Mouse (Mus musculus): ENCODE data around the gene Shisal1. TPM values are rescaled to one million over a fixed set of nuclear protein-coding genes. Genes with fewer than 3 reads are reported as not detected.

The Shisal1 gene
- total RNA-seq, 2 experiments from 2014 or later: 2.7 to 5.0 TPM

DNA sequence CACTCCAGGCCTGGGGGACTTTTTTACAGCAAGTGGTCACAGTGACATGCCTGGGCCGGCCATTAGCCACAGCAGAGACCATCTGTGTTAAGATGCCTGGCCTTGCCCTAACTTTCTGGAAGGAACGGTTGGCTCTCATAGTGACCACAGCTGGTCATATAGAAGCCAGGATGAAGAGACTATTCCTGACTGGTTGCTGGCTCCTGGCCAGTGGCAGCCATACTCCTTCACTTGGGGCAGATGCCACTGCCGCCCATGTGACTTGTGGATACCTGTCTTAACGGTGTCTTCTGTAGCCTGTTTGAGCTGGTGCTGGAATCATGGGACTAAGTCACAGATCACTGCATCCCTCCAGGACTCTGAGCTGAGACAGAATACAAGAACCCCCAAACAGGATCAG is 54.8 kb downstream of the Shisal1 start:
- intact Hi-C loops (cut with DNase I; ENCODE audit: low total_unique reads): no loop called here
- DNase-seq: no peak

DNA sequence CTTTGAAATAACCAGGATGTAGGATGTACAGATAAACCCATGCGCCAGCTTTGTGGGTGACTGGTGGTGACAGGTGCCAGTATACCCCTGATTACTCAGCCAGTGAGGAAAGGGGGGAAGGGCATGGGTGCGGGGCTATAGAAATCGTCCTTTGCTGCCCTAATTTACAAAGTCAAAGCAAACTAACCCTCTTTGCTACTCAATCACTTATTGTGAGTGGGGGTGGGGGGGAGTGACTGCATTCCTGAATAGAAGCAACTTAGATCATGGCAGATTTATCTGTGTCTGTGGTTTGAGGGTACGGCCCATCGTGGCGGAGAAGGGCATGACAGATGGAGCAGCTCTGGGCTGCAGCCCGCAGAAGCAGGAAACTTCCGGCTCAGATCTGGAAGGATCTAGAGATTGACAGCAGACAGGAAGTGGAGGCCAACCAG is 58.2 kb downstream of the Shisal1 start:
- no peak for DNase-seq
- intact Hi-C loops (cut with DNase I; ENCODE audit: low total_unique reads): no loop called here

DNA sequence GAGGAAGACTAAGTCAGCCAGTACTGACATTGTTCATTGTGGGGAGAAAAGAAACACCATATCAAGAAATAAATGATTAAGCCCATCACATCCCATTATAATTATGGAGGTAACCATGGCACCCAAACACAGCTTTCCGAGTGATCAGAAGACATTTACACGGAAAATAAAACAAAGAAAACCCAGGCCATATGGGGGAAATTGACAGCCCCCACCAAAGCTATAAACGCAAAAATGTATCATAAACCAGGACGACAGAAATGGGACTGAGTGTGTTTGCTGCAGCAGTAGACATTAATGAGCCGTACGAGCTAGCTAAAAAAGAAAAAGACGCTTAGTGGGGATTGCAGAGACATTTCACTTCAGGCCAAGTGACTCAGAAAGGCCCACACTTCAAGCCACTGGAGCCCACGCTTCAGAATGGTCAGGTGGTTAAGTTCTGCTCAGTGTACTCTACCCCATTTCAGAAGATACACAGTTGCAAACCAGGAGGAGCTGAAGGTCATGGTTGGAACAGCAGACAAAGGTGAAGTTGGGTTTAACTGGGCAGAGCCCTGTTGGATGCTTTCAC is 60.8 kb downstream of the Shisal1 start:
- no peak for DNase-seq
- intact Hi-C loops (cut with DNase I; ENCODE audit: low total_unique reads): no loop called here

GRCm38 (mm10) chr15:84384066-84384465 is 62.8 kb downstream of the Shisal1 start:
- DNase-seq: no peak
- intact Hi-C loops (cut with DNase I; ENCODE audit: low total_unique reads): no loop called here

- intact Hi-C loops (cut with DNase I; ENCODE audit: low total_unique reads): no loop called here
- no peak for DNase-seq
These were observed 66.7 kb downstream of the Shisal1 start for GRCm38 (mm10) chr15:84380181-84380580.

- no peak for DNase-seq
- intact Hi-C loops (cut with DNase I; ENCODE audit: low total_unique reads): no loop called here
These were observed 68.2 kb downstream of the Shisal1 start for GRCm38 (mm10) chr15:84378734-84379133.

DNA sequence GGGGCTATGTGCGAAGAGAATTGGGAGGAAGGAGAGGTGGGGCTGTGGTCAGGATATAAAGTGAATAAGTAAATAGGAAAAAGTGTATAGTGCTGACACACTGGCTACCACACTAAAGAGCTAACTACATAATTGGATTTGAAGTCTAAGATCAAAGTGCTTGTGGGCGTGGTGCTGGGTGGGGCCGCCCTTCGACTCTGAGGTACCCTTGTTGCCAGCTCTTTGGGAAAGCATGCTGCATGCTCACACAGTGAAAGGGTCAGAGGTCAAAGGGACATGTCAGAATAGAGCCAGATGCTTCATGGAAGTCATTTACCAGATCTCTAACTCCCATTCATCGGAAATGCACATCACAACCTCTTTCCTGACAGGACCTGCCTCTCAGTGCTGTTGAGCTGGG is 74.1 kb downstream of the Shisal1 start:
- DNase-seq: no peak
- intact Hi-C loops (cut with DNase I; ENCODE audit: low total_unique reads): no loop called here

DNA sequence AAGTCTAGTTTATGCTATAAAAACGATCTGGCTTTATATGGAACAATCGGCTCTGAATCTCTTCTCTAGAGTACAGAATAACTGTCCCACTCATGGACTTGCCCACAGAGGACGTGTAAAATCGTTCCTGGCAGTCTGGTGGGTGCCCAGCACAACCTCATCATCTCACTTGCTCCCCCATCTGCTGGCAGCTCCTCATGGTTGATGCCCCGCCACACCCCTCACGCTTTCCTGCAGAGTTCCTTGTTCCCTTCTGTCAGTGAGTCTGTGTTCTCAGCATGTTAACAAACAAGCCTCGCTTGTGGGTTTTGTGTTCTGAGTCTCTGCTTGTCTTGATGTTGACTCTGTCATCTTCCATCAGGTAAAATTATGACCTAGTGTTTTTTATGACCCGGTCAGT is 79.5 kb downstream of the Shisal1 start:
- intact Hi-C loops (cut with DNase I; ENCODE audit: low total_unique reads): no loop called here
- no peak for DNase-seq

DNA sequence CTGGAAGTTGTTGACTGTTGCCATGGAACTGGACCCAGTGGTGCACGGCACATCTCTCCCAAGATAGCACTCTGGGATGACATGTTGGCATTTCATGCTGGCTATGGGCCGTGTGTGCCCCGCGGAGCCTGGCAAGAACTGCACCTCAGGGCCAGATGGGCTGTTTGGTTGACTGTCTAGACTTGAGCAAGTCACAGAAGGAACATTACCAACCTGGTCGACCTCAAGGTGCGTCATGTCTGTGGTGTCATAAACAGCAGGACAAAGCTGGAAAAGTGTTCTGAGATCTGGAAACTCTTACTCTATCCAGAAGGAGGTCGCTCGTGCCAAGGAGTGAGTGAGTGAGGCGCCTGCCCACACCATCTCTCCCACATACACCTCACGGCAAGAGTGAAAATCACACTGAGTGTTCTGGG is 80.3 kb downstream of the Shisal1 start:
- DNase-seq: peak; percentile 25
- intact Hi-C loops (cut with DNase I; ENCODE audit: low total_unique reads): no loop called here

DNA sequence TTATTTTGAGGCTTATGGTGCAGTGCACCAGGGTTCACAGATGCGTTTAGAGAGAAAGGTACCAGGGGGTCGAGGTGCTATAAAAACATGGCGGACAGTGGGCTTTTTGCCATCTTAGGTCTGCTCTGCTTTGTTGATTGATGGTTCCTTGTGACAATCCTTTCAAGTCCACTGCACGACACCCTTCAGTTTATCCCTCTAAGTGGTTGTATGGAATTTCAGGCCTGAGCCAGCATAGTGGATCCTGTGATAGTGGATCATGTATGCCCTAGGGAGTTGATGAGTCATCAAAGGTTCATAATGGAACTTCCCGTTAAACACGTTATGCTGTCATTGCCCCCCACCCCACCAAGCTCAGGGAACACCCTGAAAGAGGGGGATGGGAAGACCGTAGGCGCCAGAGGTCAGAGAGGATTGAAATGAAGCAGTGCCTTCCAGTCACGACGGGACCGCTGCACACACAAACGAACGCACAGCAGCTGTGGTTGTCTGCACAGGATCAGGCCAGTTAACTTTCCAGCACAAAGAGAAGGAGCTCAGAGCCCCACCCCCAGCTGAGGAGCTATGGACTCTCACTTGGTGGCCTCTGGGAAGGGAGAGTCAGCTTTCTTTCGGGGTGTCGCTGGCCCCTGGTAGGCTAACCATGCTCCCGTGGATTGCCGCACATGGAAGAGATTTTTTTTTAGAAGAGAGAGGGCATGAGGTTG is 81.1 kb downstream of the Shisal1 start:
- intact Hi-C loops (cut with DNase I; ENCODE audit: low total_unique reads): no loop called here
- no peak for DNase-seq

DNA sequence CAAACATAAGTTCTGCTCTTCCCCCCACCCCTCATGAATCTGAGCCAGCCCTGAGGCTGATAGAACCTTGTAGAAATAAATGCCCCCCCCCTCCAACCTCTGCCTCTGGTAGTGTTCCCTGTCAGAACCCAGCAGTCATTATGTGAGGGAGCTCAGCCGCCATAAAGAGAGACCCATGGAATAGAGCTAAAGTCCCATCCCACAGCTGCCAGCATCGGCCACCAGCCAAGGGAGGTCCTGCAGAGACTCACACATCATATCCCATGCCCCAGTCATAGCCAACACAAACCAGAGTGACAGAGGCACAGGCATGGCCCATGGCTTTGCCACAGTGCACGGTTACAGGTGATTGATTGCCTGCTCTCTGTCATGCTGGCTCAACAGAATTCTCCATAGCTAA is 82.2 kb downstream of the Shisal1 start:
- intact Hi-C loops (cut with DNase I; ENCODE audit: low total_unique reads): no loop called here
- DNase-seq: no peak

DNA sequence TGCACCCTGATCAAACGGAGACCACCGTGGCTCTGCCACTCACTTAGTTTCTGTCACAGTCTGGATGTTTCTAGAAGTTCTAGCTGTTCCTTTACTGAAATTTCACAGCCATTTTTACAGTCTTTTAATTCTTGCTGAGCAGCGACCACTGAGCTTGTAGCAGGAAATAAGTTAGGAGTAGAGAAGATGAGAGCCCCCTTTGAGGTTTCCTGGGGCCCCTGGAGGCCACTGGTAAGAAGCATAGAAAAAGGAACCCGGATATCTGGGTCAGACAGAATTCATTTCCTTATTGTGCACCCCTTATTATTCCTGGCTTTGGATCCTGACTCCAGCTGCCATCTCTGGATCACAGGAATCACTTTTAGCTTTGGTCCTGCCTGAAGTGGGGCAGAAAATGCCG is 91.8 kb downstream of the Shisal1 start:
- intact Hi-C loops (cut with DNase I; ENCODE audit: low total_unique reads): no loop called here
- DNase-seq: no peak

- DNase-seq: no peak
- intact Hi-C loops (cut with DNase I; ENCODE audit: low total_unique reads): no loop called here
These were observed 94.7 kb downstream of the Shisal1 start for GRCm38 (mm10) chr15:84351915-84352844.

DNA sequence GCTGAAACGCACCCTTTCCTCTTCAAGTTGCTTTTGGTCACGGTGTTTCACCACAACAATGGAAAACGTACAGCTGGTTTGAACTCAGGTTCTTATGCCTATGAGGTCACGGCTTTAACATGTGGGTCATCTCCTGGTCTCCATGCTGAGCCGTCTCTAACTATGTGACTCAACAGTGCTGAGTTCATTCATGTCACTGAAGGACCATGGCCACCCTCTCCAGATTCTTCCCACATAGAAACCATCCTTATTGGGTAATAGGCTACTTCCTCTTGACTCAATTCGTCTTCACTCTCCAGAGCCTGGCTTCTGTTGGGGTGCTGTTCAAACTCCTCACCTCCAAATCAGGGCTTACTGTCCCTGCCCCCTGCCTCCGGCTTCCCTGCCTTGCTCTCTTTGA is 95.6 kb downstream of the Shisal1 start:
- intact Hi-C loops (cut with DNase I; ENCODE audit: low total_unique reads): no loop called here
- no peak for DNase-seq

GRCm38 (mm10) chr15:84349915-84350738 is 96.8 kb downstream of the Shisal1 start:
- intact Hi-C loops (cut with DNase I; ENCODE audit: low total_unique reads): no loop called here
- DNase-seq: no peak

DNA sequence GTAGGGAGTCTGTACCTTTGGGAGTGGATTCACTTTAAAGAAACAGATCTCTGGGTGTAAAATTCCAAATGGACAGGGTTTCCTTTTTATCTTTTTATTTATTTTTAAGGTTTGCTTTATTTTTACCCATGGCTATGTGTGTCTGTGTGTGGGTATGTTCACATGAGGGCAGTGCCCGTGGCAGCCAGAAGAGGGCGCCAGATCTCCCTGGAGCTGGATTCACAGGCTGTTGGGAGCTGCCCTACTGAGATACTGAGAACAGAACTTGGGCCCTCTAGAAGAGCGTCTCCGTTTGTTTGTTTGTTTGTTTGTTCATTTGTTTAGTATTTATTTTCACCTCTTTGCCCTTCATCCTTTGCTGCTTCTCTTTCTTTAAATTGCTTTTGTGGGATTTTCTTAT is 98.1 kb downstream of the Shisal1 start:
- no peak for DNase-seq
- intact Hi-C loops (cut with DNase I; ENCODE audit: low total_unique reads): no loop called here

GRCm38 (mm10) chr15:84340926-84341325 is 106.0 kb downstream of the Shisal1 start:
- intact Hi-C loops (cut with DNase I; ENCODE audit: low total_unique reads): no loop called here
- DNase-seq: no peak

DNA sequence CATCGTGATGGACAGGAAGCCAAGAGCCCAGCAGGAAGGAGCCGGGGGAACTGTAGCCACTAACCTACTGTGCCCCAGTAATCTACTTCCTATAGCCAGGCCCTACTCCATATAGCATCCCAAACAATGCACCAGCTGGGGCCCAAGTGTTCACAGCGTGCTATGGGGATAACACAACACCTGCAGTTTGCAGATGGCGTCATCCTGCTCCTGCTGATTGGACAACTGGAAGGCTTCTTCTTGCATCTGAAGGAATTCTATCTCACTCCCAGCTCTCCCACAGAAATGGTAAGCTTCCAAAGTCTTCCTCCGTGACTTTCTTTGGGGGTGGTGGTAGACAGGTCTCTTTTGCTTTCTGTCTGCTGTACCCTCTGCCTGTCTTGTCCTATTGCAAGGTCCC is 109.3 kb downstream of the Shisal1 start:
- no peak for DNase-seq
- intact Hi-C loops (cut with DNase I; ENCODE audit: low total_unique reads): no loop called here

DNA sequence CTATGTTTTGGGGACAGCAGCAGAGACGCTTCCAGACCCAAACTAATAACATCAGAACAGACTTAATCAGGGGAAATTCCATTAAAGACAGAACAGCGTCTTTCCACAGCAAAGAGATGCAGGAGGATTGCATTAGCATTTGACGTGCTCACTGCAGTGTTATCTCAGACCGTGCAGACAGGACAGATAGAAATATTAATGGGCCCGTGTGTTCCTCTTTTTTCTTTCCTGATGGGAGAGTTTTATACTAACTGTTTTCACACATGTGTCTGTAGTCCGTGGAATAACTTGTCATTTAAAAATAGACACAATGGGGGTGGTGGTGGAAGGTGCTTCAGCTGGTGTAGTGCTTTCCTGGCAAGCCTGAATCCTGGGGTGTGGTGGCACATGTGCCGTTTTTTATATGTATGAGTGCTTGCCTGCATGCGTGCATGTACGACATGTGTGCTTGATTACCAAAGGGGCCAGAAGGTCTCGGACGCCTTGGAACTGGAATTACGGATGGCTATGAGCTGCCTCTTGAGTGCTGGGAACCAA is 110.5 kb downstream of the Shisal1 start:
- intact Hi-C loops (cut with DNase I; ENCODE audit: low total_unique reads): no loop called here
- DNase-seq: no peak

Measured in gastrocnemius, postnatal 14 days (tissue).